Mouse (Mus musculus) forebrain, embryonic 11.5 days (tissue): ENCODE data around the gene Phf5a. TPM values are rescaled to one million over a fixed set of nuclear protein-coding genes. Genes with fewer than 3 reads are reported as not detected.
A peak's percentile ranks its signal among the peaks of the same experiment; 100 is the strongest.

Source experiments
- ATAC-seq: fragments of 200-750 bp; cut with Nextera tagmentation; replicated peaks from 2 replicates; pipeline ENCODE4 v1.8.0; 2017; ENCODE audit warnings: moderate TSS enrichment; ENCODE audit not compliant: low FRiP score
- DNase-seq: peaks from one replicate; pipeline ENCODE4 v3.0.0-alpha.2; 2017; ENCODE audit warnings: low spot score
- H3K27ac ChIP-seq: fragments of 300-500 bp; sonication (generic); 2 replicates; pipeline ENCODE4 v1.5.1; 2014; ENCODE audit warnings: low read depth, low read length
- H3K27me3 ChIP-seq: fragments of 300-500 bp; sonication (generic); 2 replicates; pipeline ENCODE4 v1.6.1; 2014; ENCODE audit warnings: mild to moderate bottlenecking, low read length, mixed read lengths; ENCODE audit not compliant: control insufficient read depth, insufficient read depth
- H3K36me3 ChIP-seq: fragments of 300-500 bp; sonication (generic); 2 replicates; pipeline ENCODE4 v1.6.1; 2014; ENCODE audit warnings: mild to moderate bottlenecking, low read length, moderate library complexity, mixed read lengths; ENCODE audit not compliant: control insufficient read depth, insufficient read depth
- H3K4me1 ChIP-seq: fragments of 300-500 bp; sonication (generic); replicated peaks from 2 replicates; pipeline ENCODE4 v1.6.1; 2014; ENCODE audit warnings: low read length, mixed read lengths; ENCODE audit not compliant: control insufficient read depth, insufficient read depth
- H3K4me2 ChIP-seq: fragments of 300-500 bp; sonication (generic); 2 replicates; pipeline ENCODE4 v1.6.1; 2014; ENCODE audit warnings: low read depth, mild to moderate bottlenecking, low read length, moderate library complexity, mixed read lengths; ENCODE audit not compliant: severe bottlenecking
- H3K4me3 ChIP-seq: fragments of 300-500 bp; sonication (generic); 2 replicates; pipeline ENCODE4 v1.5.1; 2014; ENCODE audit warnings: low read depth, low read length
- H3K9ac ChIP-seq: fragments of 300-500 bp; sonication (generic); 2 replicates; pipeline ENCODE4 v1.6.1; 2014; ENCODE audit warnings: low read length
- H3K9me3 ChIP-seq: fragments of 300-500 bp; sonication (generic); 2 replicates; pipeline ENCODE4 v1.6.1; 2016; ENCODE audit warnings: low read length, mixed read lengths; ENCODE audit not compliant: control insufficient read depth
- WGBS: fragments of 180-500 bp; shearing (Covaris S2); extraction: QIAGEN DNeasy Blood & Tissue Kit; methylation state at CpG from one replicate; pipeline ENCODE4 v1.1.7; 2014; 5-methylcytosine and 5-hydroxymethylcytosine counted together
- polyA plus RNA-seq: library from polyadenylated mRNA; unstranded; fragments of >200 nt; fragmentation: Nextera tagmentation; extraction: Ambion mirVana; gene quantifications from 2 replicates; pipeline ENCODE4 v1.2.1, GENCODE M21; 2014

Phf5a gene
- polyA plus RNA-seq, 1 experiment from 2014 or later: 186 TPM

DNA sequence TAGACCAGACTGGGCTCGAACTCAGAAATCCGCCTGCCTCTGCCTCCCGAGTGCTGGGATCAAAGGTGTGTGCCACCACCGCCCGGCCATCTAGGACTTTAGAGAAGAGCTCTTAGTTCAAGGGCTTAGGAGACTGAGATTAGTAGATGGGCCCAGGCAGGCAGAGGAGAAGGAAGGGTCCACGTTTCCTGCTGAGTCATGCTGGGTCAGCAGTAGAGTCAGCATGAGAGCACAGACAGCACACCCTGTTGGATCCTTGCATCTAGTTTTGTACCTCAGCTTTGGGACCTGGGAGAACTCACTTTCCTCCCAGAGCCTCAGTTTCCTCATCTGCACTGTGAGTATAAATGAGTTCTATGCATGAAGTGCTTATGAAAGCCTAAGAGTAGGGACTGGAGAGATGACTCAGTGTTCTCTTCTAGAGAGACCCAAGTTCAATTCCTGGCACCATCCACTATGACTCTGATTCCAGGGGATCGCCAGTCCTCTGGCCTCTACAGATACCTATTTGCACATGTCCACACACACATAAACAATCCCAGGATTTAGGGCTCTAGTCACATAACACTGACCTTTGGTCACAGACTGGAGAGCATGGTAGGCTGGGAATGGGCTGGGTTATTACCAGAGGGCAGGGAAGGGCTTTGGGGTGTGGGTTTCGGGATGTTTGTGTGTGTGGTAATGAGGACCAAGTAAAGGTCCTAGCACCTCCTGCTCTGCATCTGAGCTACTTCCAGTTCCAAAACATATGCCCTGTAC, 20.3 kb upstream of the Phf5a start:
- H3K9ac ChIP-seq: no peak overlapping the region
- no peaks in the 10 kb centered on the region for H3K4me1 ChIP-seq
- H3K9me3 ChIP-seq: no peaks in the 10 kb centered on the region
- H3K4me2 ChIP-seq: no peak overlapping the region
- ATAC-seq (no peak), DNase-seq (no peak)
- peaks cover 3% of the 10 kb centered on the region; the same call in 1 of the 2 replicates for H3K36me3 ChIP-seq
- H3K27me3 ChIP-seq: no peaks in the 10 kb centered on the region
- no peak overlapping the region for H3K4me3 ChIP-seq
- H3K27ac ChIP-seq: no peak overlapping the region
- 89% methylated on average over 8 of the region's 8 CpGs for WGBS

DNA sequence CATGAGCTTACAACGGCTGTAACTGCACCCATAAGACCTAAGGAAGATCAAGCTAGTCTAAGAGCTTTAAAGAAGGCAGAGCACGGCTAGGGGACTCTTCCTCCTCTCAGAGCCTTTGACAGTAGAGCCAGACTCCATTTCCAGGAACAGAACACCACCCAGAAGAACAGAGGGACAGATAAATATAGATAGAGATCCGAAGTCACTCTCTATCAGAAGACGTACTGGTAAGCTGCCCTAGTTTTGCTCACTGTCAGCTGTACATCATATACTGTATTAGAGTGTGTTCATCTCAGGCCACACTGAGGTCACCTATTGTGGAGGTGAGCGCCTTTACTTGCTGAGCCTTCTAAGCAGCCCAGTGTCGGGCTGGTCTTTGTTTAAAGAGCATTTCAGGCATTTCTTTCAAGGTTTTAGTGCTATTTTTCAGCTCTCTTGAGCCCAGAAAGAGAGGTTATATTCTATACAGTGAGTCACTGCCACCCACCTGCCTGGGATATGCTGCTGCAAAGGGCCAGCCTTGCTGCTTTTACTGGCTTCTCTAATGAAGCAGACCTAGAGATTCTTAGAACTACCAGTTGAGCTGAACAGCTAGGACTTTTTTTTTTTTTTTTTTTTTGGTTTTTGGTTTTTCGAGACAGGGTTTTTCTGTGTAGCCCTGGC, 19.6 kb upstream of the Phf5a start:
- Histone ChIP-seq H3K27ac (no peak overlapping the region), H3K36me3 (peaks cover 3% of the 10 kb centered on the region; the same call in 1 of the 2 replicates)
- whole genome bisulfite sequencing: 94% methylated on average over 7 of the region's 7 CpGs

DNA sequence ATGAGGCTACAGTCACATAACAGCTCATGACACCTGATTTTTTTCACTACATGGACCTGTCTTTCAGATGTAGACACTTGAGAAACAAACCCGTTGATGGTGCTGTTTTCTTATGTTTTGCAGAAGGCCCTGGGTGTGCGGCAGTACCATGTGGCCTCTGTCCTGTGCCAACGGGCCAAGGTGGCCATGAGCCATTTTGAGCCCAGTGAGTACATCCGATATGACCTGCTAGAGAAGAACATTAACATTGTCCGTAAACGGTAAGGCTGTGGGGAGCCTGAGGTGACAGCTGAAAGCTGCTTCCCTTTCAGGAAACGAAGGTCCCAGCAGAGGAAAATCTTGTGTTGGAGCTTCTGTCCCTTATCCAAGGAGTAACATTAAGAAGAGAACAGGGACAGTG, 17.5 kb upstream of the Phf5a start:
- WGBS: 95% methylated on average over 7 of the region's 7 CpGs
- peaks cover 3% of the 10 kb centered on the region; the same call in 1 of the 2 replicates for H3K36me3 ChIP-seq

More for the DNA sequence above, 19.6 kb upstream of the Phf5a start:
- Histone ChIP-seq H3K9me3 (no peaks in the 10 kb centered on the region), H3K9ac (no peak overlapping the region), H3K27me3 (no peaks in the 10 kb centered on the region), H3K4me1 (no peaks in the 10 kb centered on the region), H3K4me2 (no peak overlapping the region), H3K4me3 (no peak overlapping the region)
- ATAC-seq (no peak), DNase-seq (no peak)

DNA sequence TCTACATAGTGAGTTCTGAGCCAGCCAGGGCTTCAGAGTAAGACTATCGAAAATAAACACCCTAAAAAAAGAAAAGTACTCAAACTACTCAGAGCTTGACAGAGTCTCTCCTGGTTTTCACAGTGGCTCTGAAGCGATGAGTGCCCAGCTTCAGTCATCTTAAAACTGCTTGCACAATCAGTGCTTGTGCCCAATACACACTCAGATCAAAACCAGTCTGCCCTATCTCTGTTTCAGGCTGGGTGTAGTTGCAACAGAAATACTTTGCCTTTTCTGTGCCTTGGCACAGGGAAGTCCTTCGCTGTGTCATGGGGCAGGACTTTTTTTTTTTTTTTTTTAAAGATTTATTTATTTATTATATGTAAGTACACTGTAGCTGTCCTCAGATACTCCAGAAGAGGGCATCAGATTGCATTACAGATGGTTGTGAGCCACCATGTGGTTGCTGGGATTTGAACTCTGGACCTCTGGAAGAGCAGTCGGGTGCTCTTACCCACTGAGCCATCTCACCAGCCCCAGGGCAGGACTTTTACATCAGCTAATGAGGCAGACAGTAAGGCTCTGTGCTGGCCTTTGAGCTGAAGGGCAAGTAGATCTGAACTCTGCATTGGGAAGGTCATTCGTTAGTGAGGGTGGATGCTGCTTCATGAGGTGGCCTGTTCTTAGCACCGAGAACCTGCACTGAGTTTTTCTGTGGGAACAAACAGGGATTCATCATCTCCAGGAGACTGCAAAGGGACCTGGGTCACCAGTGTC, 15.3 kb upstream of the Phf5a start:
- 94% methylated on average over 6 of the region's 6 CpGs for WGBS
- H3K9me3 ChIP-seq: no peaks in the 10 kb centered on the region
- DNase-seq (no peak), ATAC-seq (no peak)
- H3K27me3 ChIP-seq: no peaks in the 10 kb centered on the region
- H3K4me3 ChIP-seq: no peak overlapping the region
- no peak overlapping the region for H3K4me2 ChIP-seq
- H3K27ac ChIP-seq: no peak overlapping the region
- no peak overlapping the region for H3K9ac ChIP-seq
- no peaks in the 10 kb centered on the region for H3K4me1 ChIP-seq
- peaks cover 3% of the 10 kb centered on the region; the same call in 1 of the 2 replicates for H3K36me3 ChIP-seq

More for the DNA sequence above, 17.5 kb upstream of the Phf5a start:
- ATAC-seq: no peak
- DNase-seq: no peak
- Histone ChIP-seq H3K4me2 (no peak overlapping the region), H3K9ac (no peak overlapping the region), H3K9me3 (no peaks in the 10 kb centered on the region), H3K27ac (no peak overlapping the region), H3K27me3 (no peaks in the 10 kb centered on the region), H3K4me3 (no peak overlapping the region), H3K4me1 (no peaks in the 10 kb centered on the region)

DNA sequence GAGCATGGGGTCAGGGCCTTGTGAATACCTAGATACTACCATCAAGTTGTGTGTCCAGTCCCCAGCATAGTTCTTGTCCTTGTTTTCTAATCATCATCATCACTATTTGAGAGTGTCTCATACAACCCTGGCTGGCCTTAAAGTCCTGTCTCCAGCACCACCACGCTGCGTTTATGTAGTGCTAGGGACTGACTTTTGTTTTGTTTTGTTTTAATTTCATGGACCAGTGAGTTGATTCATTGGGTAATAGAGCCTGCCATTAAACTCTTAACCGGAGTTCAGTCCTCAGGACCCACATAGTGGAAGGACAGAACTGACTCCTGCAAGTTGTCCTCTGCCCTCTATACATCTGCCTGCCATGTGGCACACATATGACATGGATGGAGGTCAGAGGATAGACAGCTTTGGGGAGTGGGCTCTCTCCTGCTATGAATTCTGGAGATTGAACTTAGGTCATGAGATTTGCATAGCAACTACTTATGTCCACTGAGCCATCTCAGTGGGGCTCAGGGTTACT, 13.8 kb upstream of the Phf5a start:
- DNase-seq (no peak), ATAC-seq (no peak)
- no peak overlapping the region for H3K4me2 ChIP-seq
- H3K9me3 ChIP-seq: no peaks in the 10 kb centered on the region
- no peak overlapping the region for H3K9ac ChIP-seq
- no peaks in the 10 kb centered on the region for H3K27me3 ChIP-seq
- H3K36me3 ChIP-seq: peaks cover 3% of the 10 kb centered on the region; the same call in 1 of the 2 replicates
- no peaks in the 10 kb centered on the region for H3K4me1 ChIP-seq
- no peak overlapping the region for H3K4me3 ChIP-seq
- no peak overlapping the region for H3K27ac ChIP-seq
- 85% methylated on average over 3 of the region's 3 CpGs for WGBS

DNA sequence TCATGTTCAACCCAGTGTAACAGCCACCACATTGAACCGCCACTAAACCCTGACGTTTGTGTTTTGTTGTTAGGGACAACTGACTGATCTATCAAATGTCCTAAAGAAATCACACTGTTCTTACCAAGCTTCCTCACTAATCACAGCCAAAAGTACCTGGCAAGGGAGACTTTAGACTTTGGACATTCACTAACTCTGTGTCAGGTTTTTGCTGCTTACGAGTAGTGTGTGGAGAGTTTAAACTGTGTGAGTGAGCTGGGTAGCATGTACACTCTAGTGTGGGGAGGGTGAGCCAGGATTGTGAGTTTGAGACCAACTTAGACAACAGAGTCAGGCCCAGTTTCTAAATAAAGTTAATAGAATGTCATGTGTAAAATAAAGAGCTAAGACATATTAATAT, 10.6 kb upstream of the Phf5a start:
- no peak overlapping the region for H3K4me3 ChIP-seq
- H3K9me3 ChIP-seq: no peaks in the 10 kb centered on the region
- no peak overlapping the region for H3K9ac ChIP-seq
- ATAC-seq (no peak), DNase-seq (no peak)
- no peaks in the 10 kb centered on the region for H3K36me3 ChIP-seq
- no peak overlapping the region for H3K27ac ChIP-seq
- no peaks in the 10 kb centered on the region for H3K27me3 ChIP-seq
- 96% methylated on average over 3 of the region's 3 CpGs for WGBS
- H3K4me2 ChIP-seq: no peak overlapping the region
- peaks cover 4% of the 10 kb centered on the region; the same call in 1 of the 2 replicates for H3K4me1 ChIP-seq

DNA sequence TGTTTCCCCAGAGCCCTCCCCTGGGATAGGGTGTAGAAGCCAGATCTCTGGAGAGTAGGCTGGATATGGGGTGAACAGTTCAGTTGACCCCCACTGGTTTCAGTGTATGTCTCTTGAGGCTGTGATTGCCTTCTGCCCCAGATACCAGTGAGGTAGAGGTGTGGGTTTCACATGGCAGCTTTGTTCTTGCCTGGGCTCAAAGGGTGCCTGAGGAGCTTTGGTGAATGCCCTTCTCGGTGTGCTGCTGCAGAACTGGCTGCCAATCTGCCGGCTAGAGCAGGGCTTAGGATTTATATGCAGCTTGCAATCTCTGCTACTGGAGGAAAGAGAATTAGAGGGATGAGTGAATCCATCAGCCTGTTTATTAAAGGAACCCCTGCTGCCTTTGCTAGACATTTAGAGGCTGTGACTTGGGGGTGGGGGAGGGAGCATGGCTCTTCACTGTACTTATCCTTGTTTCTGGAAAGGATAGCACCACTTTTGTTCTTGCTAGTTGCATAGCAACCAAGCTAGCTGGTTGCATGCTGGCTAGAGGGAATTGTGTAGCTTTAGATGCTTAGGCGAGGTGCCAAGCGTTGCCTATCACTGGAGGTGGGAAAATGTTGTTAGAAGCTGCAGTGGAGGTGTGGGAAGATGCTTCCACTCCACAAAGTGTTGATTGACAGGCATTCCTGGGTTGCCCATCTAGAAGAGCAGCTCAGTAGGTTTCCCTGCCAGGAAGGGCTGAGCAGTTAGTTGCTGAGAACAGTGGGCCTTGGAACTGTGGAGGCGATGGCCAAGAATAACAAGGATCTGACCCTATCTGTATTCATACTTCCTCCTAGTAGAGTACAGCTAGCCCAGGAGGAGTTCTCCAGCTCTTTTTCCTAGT, 8.1 kb upstream of the Phf5a start:
- Histone ChIP-seq H3K27ac (peak overlapping the region; percentile 81), H3K9me3 (no peaks in the 10 kb centered on the region), H3K4me3 (no peak overlapping the region), H3K27me3 (no peaks in the 10 kb centered on the region), H3K4me1 (peaks cover 4% of the 10 kb centered on the region; the same call in 1 of the 2 replicates), H3K4me2 (0 out of 2 replicates have a peak overlapping the region, but pooled peaks have one; percentile 11), H3K9ac (no peak overlapping the region), H3K36me3 (no peaks in the 10 kb centered on the region)
- no peak for DNase-seq
- WGBS: 67% methylated on average over 5 of the region's 5 CpGs
- ATAC-seq: 0 out of 2 replicates have a peak, but pooled peaks have one; percentile 24
